Mouse (Mus musculus) T-cell, adult 2 months (primary cell): ENCODE measurements at regions not wholly inside any gene's neighbourhood (a gene's known extent, or its start where the extent isn't known, plus 50 kb on each side); places are given as distances from the start of the nearest gene placed in this dataset.
A peak's percentile ranks its signal among the peaks of the same experiment; 100 is the strongest.

Experiments used
- DNase-seq: peaks from one replicate; pipeline ENCODE4 v3.0.0; 2022; ENCODE audit warnings: low spot score

GRCm38 (mm10) chr5:119739386-119739785 is 68.9 kb downstream of the Tbx3 start:
- no peak for DNase-seq

GRCm38 (mm10) chr5:119741116-119741515 is 70.6 kb downstream of the Tbx3 start:
- DNase-seq, result peak; percentile 7

DNA sequence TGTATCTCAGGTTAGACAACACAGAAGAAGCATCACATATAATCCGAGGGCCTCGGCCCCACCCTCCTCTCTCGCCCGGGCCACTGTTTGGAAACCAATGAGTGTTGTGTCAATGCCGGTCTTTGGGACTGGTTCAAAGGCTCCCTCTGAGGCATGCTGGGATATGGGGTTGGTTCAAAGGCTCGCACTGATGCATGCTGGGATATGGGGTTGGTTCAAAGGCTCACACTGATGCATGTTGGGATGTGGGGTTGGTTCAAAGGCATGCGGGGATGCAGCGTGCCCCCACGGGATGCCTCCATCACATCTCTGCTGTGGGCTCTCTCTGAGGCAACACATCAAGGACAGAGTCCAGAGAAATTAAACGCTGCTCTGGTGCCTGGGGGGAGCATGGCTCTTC is 73.3 kb downstream of the Tbx3 start:
- DNase-seq, result no peak

DNA sequence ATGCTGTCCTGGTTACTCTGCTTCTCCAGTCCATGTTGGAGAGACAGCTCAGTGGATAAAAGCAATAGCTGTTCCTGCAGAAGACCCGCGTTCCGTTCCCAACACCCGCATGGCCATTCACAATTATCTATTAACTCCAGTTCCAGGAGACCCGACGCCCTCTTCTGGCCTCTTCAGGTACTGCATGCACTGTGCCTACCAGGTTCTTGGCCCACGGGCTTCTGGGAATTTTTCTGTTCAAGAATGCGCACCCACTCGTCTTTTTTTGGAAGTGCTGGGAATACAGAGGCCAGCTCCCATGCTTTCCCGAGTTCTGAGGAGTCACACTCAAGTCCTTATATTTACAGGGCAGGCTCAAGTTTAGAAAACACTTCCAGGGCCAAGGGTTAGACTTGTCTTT is 76.6 kb downstream of the Tbx3 start:
- DNase-seq, result no peak

GRCm38 (mm10) chr5:119748667-119749066 is 78.2 kb downstream of the Tbx3 start:
- DNase-seq, result no peak

GRCm38 (mm10) chr5:119749153-119749552 is 78.7 kb downstream of the Tbx3 start:
- DNase-seq, result no peak

- DNase-seq, result no peak
Measured at GRCm38 (mm10) chr5:119755782-119756181, 76.7 kb upstream of the Tbx5 start.

DNA sequence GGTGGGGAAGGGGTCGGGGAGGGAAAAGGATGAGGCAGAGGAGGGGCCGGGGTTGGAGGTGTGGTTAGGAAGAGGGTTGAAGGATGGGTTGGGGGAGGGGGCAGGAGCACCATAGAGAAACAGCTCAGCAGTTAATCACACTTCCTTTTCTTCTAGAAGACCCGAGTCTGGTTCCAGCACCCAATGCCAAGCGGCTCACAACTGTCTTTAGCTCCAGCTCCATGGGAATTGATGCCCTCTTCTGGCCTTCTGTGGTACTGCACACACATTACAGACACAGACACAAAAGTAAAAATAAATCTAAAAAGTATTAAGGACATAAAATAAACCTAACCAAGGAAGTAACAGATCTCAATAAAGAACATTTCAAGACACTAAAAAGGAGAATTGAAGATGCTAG is 73.6 kb upstream of the Tbx5 start:
- DNase-seq, result no peak

- DNase-seq, result no peak
Measured at GRCm38 (mm10) chr5:119762102-119762501, 70.4 kb upstream of the Tbx5 start.

DNA sequence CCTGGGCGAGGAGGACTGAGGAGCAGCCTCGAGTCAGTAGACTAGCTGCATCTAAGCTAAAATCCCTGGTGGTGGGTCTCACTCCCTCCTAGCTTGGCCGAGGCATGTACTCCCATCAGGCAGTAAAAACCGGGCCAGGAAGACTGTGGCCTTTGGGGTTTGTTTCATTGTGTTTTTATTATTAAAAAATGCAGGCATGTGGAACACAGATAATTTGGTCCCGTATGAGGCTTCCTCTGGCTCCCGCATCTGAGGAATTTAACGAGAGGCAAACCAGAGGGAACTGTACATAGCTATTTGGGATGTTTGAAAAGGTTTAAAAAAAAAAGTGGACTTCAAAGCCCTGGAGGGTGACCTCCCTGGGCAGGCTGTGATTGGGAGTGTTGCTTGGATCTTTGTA is 69.1 kb upstream of the Tbx5 start:
- DNase-seq, result no peak

DNA sequence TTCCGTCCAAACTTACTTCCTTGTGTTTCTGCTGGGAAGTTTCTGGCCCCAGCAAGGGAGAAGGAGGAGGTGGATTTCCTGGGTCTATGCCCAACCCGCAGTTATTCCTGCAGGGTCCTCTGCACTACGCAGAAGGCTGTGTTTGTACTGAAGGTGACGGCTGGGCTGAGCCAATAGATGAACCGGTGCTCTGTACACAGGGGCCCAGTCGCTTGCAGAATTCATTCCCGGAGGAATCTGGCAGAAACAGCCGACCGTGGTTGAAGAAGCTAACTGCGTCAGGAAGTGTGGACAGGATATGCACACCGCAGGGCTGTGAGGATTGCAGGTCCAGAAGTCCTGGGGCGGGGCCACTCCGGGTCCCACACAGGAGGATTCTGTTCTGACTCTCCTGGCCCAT is 66.1 kb upstream of the Tbx5 start:
- DNase-seq, result no peak

- no peak for DNase-seq
Measured at GRCm38 (mm10) chr5:119770951-119771350, 61.5 kb upstream of the Tbx5 start.

DNA sequence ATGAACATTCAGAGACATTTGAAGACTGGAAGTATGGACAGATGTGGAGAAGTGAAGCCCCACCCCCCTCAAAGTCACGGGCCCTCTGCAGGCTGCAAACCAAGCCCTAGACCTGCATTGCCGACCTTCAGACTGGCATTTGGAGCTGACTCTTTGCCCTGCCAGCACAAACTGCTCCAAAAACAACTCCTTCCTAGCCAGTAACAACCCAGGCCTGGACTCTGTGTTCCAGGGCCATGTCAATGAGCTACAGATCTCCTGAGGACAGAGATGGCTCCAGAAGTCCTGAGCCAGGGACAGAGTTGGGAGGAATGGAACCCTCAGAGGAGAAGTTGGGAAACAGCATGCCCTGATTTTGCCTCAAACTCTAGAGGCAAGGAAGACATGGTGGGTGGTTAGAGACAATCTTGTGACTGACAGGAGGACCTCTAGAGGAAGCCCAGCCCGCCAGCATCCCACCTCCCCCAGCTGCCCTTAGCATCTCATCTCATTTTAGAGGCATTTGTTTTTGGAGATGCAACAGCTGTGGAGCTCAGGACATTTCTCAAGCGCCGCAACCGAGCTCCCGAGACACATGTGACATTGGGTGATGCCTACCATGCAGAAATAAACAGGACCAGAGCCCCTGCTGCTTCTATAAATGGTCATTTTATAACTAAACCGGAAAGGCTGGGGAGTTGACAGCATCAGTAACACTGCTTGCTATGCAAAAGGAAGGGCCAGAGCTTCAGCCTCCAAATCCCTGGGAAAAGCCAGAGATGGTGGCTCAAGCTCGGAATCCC is 56.2 kb upstream of the Tbx5 start:
- no peak for DNase-seq

GRCm38 (mm10) chr5:119777836-119778235 is 54.6 kb upstream of the Tbx5 start:
- DNase-seq, result no peak

DNA sequence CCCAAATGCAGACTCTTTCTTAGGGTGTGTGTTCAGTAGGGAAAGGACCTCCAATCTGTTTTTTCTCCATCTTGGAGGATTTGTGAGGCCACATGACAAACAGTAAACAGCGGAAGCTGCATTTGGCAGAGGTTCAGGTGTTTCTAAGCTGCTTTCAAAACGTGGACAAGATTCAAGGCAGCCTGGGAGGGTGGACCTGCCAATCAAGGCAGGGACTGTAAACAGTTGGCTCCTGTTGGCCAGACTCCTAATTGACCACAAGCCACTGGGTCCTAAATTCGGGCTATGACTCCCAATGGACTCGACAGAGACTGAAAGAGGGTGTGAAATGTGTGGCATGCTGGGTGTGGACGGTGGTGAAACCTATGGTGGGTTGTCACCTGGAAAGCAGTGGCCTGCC is 51.1 kb upstream of the Tbx5 start:
- DNase-seq, result no peak
